Mouse (Mus musculus) layer of hippocampus, adult 9-11 months (tissue): ENCODE results near the gene Il18r1.

Experiments
- DNase-seq: peaks from one replicate; pipeline ENCODE4 v3.0.0; 2022

The Il18r1 gene

DNA sequence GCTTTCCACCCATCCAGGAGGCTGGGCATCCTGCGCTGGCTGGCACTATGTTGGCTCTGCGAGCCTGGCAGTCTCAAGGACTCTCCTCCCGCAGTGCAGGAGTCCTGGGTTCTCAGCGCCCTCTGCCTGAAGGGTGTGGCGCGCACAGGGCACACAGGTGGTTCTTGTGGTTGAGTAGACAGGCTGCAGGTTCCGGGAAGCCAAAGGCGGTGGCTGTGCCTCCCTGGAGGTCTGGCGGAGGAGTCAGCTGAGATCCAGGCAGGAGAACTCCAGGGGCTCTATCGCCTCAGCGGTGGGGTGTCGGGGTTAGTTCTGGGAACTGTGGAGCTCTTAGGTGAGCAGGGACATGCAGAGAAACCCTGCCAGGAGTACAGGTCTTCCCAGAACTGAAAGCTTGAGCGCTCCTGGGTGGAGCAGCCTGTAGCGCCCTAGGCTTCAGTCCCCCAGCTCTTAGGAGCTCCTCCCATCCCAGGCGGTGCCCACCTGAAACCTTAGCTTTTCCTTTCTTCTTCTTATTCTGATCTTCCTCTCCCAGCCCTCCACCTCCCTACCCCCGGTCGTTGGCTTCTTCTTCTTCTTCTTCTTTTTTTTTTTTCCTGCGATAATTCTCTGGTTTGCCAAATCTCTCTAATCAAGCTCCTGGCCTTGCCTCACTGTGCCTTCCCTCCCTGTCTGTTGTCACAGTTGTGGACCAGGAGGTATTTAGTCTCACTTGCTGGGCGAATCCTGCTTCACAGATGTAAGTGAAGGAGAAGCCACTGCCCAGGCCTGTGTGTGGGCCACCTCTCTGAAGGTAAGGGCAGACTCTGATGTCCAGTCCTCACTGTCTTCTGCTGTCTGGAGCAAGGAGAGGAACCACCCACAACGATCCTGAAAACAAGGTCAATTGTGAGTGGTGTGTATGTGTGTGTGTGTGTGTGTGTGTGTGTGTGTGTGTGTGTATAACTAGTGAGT is at the start of gene Il18r1:
Gene Il18r1, plus strand, starts transcription at position 76 of the 954 bp plus-strand sequence.
- no peak for DNase-seq

DNA sequence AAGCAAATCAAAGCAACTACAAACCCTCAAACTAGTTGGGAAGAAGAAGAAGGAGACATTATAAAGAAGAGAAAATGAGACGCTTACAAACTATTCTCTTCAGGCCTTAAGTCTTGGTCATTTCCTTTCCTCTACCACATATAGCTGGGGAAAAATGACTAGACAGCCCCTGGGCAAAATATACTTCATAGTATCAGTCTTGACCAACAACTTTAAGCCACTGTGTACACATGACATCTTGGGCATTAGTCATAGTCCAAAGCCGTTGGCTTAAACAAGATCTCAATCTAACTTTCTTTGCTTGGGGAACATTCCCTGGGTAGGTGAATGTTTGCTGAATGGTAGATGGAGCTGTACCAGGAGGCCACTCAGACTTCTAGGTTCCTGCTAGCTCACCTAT is 48.3 kb upstream of the Il18r1 start:
- DNase-seq: no peak

DNA sequence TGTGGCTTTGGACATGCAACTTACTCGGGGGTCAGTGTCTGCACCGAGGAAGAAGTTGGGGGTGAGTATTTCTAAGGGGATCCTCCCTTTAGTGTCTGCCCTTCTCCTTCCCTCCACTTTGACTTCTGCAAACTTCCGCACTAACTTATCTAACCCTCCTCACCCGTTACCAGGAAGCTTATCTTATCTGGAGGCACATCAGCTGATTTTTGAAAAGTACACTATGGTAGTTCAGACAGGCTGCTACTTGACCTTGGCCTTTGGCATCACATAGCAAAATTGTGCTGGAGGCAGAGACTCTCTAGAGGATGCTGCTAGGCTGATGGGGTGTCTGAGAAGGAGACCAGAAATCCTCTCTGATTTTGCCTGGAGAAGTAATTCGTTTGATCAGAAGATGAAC is 46.8 kb upstream of the Il18r1 start:
- DNase-seq: no peak

DNA sequence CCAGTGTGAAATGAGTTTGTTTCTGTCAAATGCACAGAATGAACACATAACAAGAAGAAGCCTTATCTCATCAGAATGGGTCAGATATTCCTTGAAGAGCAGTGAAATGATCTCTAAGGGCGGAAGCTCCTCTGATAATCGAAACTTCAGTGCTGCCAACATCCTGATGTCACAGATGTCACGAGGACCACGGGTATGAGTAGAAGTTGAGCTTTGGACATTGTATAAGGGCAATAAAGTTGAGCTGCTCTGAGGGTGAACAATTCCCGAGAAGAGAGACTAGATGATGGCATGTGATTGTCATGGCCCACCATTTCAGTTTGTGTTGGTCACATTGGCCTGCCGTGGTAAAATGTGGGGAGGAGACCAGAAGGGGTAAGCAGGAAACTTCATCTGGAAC is 41.5 kb upstream of the Il18r1 start:
- no peak for DNase-seq

DNA sequence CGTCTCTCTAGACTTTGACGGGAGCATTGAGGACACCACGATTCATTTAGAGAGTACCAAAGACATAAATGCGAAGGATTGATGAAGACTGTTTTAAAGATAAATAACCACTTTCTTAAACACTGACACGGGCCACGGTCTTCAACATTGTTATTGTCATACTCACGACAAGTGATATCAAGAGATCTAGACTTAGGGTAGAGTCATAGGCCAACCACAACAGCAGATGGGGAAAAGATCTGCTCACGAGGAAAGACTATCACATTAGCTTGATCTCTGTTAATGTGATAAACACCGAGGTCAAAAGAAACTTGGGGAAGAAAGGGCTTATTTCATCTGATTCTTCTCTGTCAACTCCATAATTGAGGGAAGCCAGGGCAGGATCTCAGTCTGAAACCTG is 38.1 kb upstream of the Il18r1 start:
- DNase-seq: no peak

DNA sequence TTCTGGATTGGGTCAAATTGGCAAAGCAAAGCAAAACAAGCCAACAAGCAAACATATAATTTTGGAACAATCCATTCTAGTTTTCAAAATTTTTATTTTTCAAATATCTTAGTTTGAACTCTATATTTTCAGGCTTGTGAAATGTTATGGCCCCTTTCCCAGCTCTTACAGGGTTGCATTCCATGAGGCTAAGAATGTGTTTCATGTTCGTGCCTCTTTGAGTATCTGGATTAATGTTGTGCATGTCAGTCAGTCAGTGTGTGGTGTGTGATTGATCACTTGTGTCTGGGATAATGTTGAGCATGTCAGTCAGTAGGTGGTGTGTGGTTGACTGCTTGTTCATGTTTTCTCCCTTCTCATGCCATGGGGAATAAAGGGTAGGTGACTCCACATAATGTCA is 37.5 kb upstream of the Il18r1 start:
- no peak for DNase-seq

DNA sequence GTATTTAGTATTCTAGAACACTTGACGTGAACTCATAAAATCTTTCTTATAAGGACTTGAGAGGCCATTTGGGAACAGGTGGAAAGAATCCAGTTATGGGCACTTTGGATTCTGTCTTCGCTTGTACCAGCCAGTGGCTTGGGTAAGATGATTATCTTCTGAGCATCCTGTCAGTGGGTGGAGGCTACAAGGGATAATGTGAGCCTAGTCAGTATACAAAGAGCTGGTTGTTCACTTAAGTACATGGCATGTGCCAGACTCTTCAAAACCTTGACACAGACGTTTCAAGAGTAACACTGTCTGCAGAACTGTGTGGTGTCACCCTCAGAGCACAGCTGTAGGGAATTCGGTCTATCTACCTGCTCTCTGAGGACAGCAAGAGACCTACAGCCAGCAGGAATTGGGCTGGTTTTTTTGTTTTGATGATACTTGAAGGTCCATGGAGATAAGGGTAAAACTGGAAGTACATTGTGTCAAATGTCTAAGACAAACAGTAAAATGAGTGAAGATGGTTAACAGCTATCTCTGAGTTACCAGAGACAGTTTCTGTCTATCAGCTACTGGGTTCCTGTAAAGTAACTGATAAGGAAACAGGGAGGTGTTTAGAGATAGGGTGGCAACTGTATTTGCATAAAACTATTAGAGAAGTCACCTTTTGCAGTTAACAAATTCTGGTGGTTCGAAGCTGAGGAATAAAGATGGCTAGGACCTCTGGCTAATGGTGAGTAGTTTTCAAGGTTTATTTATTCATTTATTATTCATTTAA is 36.3 kb upstream of the Il18r1 start, which contains the start of gene Il1rl1:
Gene Il1rl1, plus strand, starts transcription at position 661 of the 766 bp plus-strand sequence.
- no peak for DNase-seq

DNA sequence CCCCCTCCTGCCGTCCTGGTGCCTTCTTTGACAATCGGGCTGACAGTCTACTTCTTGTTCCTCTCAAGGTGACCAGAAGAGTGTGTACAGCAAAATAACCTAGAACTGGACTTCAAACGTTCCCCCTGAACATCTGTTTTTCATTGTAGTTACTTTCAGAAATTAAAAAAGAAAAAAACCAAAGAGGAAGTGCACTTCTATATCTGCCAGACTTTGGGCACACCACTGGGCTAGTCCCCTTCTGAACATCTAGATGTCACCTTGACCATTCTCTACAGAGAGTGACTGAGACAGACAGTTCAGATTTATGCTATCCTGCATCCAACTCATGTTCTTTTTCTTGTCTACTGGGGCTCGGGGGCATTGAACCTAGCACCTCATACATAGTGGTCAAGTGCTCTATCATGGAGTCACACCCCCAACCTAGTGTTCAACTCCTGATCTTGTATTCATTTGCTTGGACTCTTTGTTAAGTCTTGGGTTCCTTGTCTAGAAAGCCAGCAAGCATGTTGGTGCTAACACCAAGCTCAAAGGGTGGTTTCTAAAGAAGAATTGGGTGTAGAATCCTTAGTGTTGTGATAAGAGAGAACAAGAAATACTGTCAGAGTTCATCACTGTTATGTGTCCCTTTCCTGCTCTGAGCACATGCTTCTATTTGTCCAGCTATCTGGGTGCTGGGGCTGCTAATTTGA is 35.1 kb upstream of the Il18r1 start:
- DNase-seq: no peak

DNA sequence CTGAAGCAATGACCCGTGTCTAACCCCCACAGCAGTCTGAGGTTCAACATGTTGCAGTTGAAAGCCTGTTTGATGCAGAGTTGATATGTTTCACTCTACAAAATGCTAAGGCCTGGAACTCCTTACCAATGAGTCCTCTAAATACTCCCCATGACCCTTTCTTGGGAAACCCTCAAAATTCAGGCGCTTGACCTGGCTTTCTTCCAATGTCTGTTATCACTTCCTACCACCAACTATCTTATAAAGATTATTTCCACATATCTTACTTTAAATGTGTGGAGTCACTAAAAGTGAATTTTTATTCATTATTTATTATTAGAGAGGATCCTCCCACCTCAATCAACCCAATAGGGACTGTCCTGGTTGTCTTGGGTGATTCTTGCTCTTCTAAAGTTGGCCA is 33.2 kb upstream of the Il18r1 start:
- no peak for DNase-seq

DNA sequence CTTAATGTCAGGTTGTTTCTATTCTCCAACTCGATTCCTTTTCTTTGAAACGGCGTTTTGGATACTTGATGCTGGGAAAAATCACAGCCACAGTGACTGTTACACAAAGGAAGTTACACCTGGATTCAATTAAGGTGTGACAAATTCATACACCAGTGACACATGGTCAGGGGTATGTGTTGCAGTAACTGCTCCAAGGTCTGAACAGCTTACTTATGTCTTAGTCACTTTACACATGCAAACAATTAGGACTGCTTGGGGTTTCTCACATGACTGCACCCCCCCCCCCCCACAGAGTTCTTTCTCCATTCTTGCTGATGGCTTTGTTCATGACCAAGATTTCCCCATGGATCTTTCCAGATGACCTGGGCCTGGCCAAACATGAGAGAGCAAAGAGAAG is 29.4 kb upstream of the Il18r1 start:
- DNase-seq: no peak

DNA sequence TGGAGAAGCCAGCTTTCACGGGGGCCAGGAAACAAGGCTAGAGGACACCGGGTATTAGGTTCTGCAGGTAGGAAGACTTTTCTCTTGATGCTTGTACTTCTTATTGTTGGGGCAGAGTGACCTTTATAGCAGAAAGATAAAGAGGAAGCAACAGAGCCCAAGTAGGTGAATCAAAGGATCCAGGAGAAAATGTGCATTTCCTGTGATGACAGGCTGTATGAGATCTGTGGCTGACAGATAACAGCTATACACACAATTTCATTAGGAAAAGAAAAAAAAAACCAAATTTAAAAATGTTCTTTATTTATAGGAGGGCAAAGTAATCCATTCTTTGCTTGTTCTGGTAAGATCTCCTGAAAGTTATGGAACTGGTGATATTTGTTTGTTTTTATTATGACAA is 28.0 kb upstream of the Il18r1 start:
- DNase-seq: no peak

DNA sequence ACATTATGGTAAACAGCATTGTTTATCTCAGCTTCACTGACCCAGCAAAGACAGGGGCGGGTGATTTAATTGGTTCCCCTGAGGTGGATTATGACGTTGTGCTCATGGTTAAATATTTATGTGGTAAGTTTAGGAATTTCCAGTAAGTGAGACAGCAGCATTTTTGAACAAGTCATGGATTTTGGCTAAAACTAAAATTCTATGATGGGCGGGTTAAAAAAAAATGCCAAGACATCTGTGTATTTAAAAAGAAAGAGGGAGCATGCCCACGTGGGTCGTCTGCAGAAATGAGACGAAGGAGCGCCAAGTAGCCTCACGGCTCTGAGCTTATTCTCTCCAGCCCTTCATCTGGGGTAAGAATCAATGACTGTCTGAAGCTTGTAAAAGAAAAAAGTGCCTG is 25.8 kb upstream of the Il18r1 start:
- no peak for DNase-seq

DNA sequence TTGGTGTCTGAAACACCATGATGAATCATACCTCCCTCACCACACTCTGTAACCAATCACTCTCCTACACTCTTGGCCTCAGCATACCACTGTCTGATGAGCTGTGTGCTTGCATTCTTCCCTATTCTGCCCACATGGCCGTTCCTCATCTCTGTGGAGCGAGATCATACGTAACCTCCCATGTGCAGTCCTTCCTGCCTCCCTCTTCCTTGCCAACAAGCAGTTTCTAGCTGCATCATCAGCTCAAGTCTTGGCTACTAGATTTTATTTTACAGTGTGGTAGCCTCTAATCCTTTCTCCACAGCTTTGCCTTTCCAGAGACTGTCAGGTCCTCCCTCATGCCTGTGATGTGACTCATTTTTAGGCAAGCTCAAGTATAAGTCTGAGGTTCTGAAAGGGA is 20.6 kb upstream of the Il18r1 start:
- DNase-seq: peak; percentile 9

DNA sequence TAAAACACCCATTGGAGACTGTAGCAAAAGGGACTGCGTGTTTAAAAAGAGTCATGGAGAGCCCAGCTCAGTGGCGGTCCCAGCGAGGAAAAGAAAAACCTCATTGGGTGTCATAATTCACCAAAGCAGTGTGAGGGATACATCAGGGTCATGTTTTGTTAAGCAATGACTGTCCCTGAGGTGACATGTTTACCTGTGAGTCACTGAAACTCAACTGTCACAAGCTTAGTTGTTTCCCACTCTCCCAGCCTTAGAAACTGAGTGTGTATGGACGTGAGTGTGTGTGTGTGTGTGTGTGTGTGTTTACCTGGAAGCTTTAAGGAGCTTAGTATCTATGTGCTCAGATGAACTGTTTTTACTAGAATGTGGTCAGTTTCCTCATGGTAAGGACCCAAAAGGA is 2.0 kb downstream of the Il18r1 start:
- no peak for DNase-seq

DNA sequence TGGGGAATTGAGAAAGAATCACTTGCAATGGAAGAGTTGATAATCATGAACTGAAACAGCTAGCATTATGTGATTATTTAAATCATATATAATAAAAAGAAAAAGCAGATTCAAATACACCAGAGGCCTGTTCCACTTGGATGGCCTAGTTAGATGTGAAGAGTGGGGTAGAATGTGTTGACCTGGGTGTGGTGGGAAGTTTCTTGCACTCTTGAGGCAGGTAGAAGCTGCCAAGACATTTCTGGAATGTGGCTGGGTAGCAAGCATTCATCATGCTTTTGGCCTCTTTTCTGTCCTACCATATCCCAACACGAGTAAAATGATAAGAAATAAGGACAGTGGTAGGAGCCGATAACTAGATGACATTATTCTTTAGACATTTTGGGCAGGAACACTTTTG is 3.5 kb downstream of the Il18r1 start:
- DNase-seq: no peak

DNA sequence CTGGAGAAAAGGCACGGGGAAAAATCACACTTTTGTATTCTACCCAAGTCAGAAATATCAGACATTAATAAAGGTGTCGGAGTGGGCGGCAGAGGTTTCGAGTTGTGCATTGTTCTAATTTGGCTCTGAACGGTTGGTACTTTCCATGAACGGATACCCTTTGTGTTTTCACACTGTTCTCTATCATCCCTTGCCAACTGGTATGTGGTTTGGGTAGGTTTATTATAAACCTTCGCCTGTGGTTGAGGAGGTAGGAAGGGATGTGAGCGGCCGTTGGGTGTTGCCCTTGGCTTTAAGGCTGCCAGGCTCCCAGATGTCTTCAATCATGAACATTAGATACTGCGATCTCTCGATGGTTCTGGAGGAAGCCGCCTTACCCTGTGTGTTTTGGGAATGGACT is 4.5 kb downstream of the Il18r1 start:
- no peak for DNase-seq

DNA sequence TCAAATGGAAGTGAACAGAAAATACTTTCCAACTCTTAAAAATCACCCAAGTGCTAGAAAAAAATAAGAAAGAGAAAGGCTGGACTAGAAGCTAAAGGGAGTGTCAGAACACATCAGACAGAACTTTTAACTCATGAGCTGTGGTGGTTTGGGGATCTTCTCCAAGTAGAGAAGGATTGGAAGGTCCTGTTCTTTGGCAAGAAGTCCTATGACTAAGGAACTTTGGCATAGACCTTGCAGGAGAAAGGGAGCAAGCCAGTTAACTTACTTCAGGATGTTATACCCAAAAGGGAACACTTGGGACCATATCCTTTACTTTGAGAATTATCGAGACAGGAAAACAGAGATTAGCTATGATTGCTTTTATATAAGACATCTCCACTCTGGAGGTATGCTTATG is 7.0 kb downstream of the Il18r1 start:
- no peak for DNase-seq

DNA sequence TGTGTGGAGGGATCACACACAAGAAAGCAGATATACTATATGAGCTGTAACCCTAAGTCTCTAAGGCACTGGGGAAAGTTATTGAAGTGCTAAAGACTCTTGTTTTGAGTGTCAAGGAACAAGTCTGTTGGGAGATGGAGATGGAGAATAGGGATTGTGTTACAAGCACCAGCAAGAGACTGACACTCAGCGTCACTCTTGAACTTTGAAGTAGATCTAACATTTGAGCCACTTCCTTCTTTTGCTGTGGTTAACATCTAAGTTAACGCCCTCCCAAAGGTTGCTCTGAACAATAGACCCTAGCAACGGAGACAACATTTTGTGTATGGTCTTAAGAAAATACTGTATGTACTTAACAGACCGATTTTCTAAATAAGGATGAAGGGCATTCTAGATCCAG is 8.3 kb downstream of the Il18r1 start:
- no peak for DNase-seq

DNA sequence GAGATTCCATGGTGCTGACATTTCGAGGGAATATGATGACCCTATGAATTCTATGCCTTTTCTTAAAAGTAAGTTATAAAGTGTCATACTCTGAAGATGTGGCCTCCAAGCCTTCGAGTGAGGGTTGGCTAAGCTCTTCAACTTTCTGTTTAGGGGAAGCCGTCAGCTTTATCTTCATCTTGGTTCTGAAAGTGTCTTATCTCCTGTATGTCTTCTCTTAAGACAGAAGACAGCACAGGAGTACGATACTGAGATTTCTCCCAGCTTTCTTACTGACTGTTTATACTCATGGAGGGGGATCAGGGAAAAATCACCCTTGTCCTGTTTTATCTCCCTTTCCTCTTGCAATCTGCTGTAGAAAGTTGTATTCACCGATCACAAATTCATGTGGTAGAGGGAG is 9.0 kb downstream of the Il18r1 start:
- no peak for DNase-seq

DNA sequence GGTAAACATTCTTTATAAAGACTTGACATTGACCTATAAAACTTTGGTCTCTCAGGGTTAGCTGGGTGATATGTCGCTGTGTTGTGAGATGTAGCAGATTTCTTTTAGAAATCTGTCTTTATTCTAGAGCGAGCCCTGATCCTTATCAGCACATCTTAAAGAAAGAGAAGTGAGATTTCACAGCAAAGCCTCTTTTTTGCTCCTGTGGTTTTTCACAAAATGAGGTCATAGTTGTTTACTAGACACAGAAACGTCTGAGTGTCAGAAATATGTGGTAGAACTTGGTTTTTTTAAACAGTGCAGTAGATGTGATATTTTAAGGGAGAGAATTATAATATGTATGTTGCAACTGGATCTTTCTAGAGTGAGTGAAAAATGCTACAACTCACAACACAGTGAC is 10.3 kb downstream of the Il18r1 start:
- no peak for DNase-seq

DNA sequence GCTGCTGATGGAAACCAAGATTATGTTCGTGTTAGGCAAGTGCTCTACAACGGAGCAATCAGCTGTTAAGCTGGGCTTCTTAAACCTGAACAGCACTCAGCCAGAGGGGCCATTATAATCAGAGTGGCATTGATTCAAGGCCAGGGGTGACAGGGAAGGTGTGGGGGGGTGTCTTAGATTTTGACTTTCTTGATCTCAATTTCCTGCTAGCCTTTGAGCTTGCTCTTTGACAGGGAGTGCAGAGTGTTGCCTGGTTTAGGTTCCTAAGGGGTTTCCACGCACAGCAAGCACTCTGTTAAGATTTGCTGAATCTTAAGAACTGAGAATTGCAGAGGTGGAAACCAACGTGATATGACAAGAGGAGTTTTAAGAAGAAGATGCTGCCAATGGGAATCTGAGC is 11.4 kb downstream of the Il18r1 start:
- no peak for DNase-seq

DNA sequence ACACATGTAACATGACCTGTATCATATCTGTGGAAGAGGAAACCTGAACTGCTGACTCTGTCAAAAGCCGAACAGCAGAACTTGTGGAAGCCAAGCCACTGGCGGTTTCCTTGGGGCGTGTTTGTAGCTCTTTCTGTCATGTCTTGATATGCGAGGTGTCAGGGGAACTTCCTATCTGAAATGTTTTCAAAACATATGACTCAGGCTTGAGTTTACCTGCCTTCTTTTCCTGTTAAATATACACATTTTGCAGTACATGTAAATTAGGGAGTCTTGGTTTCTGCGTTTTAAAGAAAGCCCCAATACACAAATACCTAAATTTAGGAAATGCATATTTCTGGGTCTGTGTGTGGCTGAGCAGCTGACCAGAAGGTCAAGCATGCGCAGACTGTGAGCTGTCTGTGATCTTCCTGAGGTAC is 14.2 kb downstream of the Il18r1 start:
- DNase-seq: no peak

DNA sequence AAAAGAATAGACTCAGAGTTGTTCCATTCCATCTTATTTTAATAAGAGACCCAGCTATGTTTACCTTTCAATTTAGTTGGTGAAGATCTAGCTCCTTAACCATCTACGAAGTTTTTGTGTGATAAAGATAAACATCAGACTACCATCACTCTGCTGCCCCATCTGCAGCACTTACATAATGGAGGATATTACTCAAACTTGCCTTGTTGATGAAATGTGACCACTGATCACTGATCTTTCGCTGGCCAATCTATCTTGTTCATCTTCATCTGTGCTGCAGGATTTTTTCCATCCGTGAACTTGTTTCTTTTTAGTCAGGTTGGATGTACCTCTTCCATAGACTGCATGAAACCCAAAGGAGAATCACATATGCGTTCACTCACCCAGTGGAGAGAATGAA is 29.2 kb downstream of the Il18r1 start:
- no peak for DNase-seq

DNA sequence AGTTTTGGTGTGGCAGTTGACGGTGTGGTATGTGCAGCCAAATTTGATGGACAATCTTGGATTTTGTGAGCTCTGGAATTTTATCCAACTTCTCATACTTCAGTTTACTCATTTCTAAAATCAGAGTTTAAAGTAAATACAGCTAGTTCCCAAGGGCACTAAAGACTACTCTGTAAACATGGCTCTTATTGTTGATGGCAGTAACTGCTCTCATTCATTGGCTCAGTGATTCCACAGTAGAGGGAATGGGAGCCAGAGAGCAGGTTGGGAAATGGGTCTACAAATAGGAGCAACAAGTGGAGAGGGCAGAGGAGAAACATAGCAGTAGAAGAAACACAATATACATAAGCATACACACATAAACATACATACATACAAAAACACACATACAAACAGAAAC is 34.4 kb downstream of the Il18r1 start:
- DNase-seq: no peak
